Mouse (Mus musculus) myocyte (in vitro differentiated cells): Measurements from ENCODE around the gene Agfg2. TPM values are rescaled to one million over a fixed set of nuclear protein-coding genes. Genes with fewer than 3 reads are reported as not detected.

ENCODE experiments used
- H3K27me3 ChIP-seq: one replicate; pipeline ENCODE4 v1.6.1; 2011; ENCODE audit not compliant: control insufficient read depth, insufficient read depth, insufficient read length
- H3K36me3 ChIP-seq: one replicate; pipeline ENCODE4 v1.6.1; 2011; ENCODE audit not compliant: control insufficient read depth, insufficient read depth
- H3K4me2 ChIP-seq: one replicate; pipeline ENCODE4 v1.6.1; 2011; ENCODE audit warnings: low read depth, control low read depth
- H3K4me3 ChIP-seq: one replicate; pipeline ENCODE4 v1.5.1; 2011; ENCODE audit warnings: mild to moderate bottlenecking, control low read depth, moderate library complexity
- H3K79me2 ChIP-seq: one replicate; pipeline ENCODE4 v1.6.1; 2011; ENCODE audit not compliant: control insufficient read depth, insufficient read depth
- H3ac ChIP-seq: one replicate; pipeline ENCODE4 v1.6.1; 2011; ENCODE audit not compliant: control insufficient read depth, insufficient read length
- CEBPB ChIP-seq: IDR thresholded peaks from 2 replicates; pipeline ENCODE4 v1.6.1; 2011; ENCODE audit warnings: mild to moderate bottlenecking, moderate library complexity; ENCODE audit not compliant: poor library complexity, insufficient read depth, severe bottlenecking
- E2F4 ChIP-seq: IDR thresholded peaks from one replicate; pipeline ENCODE4 v1.6.1; 2011; ENCODE audit warnings: mild to moderate bottlenecking, control low read depth, moderate library complexity; ENCODE audit not compliant: insufficient read depth
- MAX ChIP-seq: IDR thresholded peaks from one replicate; pipeline ENCODE4 v1.6.1; 2011; ENCODE audit warnings: low read depth, mild to moderate bottlenecking, control low read depth
- MYOD1 ChIP-seq, 3 experiments: IDR thresholded peaks; one replicate each; pipeline ENCODE4 v1.6.1; 2011; ENCODE audit warnings: control low read depth in 2 of 3, low read depth in 2 of 3, mild to moderate bottlenecking in 2 of 3, moderate library complexity in 1 of 3; ENCODE audit not compliant: insufficient read length in 2 of 3, control insufficient read depth in 1 of 3
- MYOG ChIP-seq, 3 experiments: IDR thresholded peaks; one replicate each; pipeline ENCODE4 v1.6.1; 2011; ENCODE audit warnings: control low read depth in 2 of 3, low read depth in 2 of 3, mild to moderate bottlenecking in 2 of 3; ENCODE audit not compliant: insufficient read length in 2 of 3, control insufficient read depth in 1 of 3, insufficient read depth in 1 of 3
- POLR2A ChIP-seq: IDR thresholded peaks from one replicate; pipeline ENCODE4 v1.6.1; 2011; ENCODE audit warnings: low read depth, mild to moderate bottlenecking, control low read depth, moderate library complexity; ENCODE audit not compliant: insufficient read length
- POLR2AphosphoS2 ChIP-seq: IDR thresholded peaks from one replicate; pipeline ENCODE4 v1.6.1; 2011; ENCODE audit warnings: low read depth, control low read depth; ENCODE audit not compliant: insufficient read length
- REST ChIP-seq: IDR thresholded peaks from one replicate; pipeline ENCODE4 v1.6.1; 2011; ENCODE audit warnings: mild to moderate bottlenecking, control low read depth, moderate library complexity; ENCODE audit not compliant: insufficient read depth, insufficient read length
- SRF ChIP-seq: IDR thresholded peaks from one replicate; pipeline ENCODE4 v1.6.1; 2011; ENCODE audit warnings: low read depth; ENCODE audit not compliant: control insufficient read depth, insufficient read length
- TCF12 ChIP-seq: IDR thresholded peaks from one replicate; pipeline ENCODE4 v1.6.1; 2011; ENCODE audit warnings: mild to moderate bottlenecking, control low read depth; ENCODE audit not compliant: poor library complexity, insufficient read depth, severe bottlenecking
- TCF3 ChIP-seq: IDR thresholded peaks from one replicate; pipeline ENCODE4 v1.6.1; 2011; ENCODE audit warnings: low read depth, control low read depth; ENCODE audit not compliant: insufficient read length
- USF1 ChIP-seq: IDR thresholded peaks from one replicate; pipeline ENCODE4 v1.6.1; 2011; ENCODE audit warnings: low read depth, mild to moderate bottlenecking, control low read depth, moderate library complexity
- polyA plus RNA-seq: library from polyadenylated mRNA; unstranded; fragments of >200 nt; fragmentation: generic; extraction: Trizol; gene quantifications from one replicate; pipeline ENCODE4 v1.2.1, GENCODE M21; 2012; ENCODE audit warnings: missing spikeins

Gene Agfg2
- polyA plus RNA-seq, 1 experiment, result 8.7 TPM

DNA sequence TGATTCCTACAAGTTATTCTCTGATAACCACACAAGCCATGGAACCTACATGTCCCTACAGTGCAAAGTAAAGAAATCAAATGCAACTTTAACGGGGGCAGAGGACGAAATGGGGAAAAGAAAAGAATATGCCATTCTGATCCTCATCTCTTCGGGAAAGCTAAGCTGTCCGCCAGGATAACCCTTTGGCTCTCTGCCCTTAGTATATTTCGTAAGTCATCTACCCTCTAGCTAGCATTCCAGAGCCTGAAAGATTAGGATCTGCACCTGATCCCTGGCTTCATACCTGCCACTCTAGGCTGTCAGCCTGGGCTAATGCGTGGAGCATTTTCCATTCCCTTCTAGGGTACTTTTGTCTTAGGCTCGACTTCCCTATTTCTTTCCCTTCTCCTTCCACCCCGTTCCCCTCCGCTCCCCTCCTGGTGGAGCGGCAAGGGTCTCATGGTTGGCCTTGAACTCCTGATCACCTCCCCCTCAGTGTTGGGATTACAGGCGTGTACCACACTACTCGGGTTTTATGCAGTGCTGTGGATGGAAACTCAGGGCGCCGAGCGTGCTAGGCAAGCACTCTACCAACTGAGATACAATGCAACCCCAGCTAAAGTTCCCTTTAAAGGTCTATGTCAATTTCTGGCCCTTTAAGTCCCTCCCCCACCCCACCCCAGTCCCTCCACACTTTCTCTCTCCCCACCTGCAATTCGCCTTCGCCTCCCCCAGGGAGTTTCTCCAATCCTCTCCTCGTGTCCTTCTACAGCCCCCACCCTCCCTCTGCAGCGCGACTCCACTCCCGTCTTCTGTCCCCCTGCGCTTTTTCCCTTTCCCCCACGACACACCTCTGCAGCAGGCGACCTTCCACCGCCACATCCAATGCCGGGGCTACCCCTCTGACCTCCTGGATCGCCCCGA, 885 bp downstream of the Agfg2 start:
- H3K4me3 ChIP-seq, result peak overlapping the region; percentile 57
- no peaks in the 10 kb centered on the region for H3K27me3 ChIP-seq
- peaks cover 26% of the 10 kb centered on the region for H3K79me2 ChIP-seq
- H3K36me3 ChIP-seq, result no peaks in the 10 kb centered on the region
- H3K4me2 ChIP-seq, result peak overlapping the region; percentile 95
- TF ChIP-seq SRF (no peak), CEBPB (no peak), TCF12 (no peak), MYOD1 (IDR thresholded peaks at IDR 0.05; ENCODE audit: control insufficient read depth in 1 of 3, insufficient read length in 2 of 3, low read depth in 2 of 3) (no peak), TCF3 (no peak), USF1 (no peak), E2F4 (no peak), MAX (no peak), POLR2AphosphoS2 (no peak), MYOG (IDR thresholded peaks at IDR 0.05; ENCODE audit: control insufficient read depth in 1 of 3, insufficient read depth in 1 of 3, insufficient read length in 2 of 3, low read depth in 2 of 3) (no peak)
- peak overlapping the region; percentile 56 for H3ac ChIP-seq

- Histone ChIP-seq H3K4me2 (no peak overlapping the region), H3K36me3 (no peaks in the 10 kb centered on the region), H3K27me3 (no peaks in the 10 kb centered on the region), H3K79me2 (peaks cover 26% of the 10 kb centered on the region), H3ac (no peak overlapping the region), H3K4me3 (peak overlapping the region; percentile 57)
- TF ChIP-seq TCF3 (no peak), POLR2A (no peak), MYOD1 (IDR thresholded peaks at IDR 0.05; ENCODE audit: control insufficient read depth in 1 of 3, insufficient read length in 2 of 3, low read depth in 2 of 3) (no peak), POLR2AphosphoS2 (no peak), MAX (no peak), TCF12 (no peak), CEBPB (no peak), REST (no peak), E2F4 (no peak), SRF (no peak), MYOG (IDR thresholded peaks at IDR 0.05; ENCODE audit: control insufficient read depth in 1 of 3, insufficient read depth in 1 of 3, insufficient read length in 2 of 3, low read depth in 2 of 3) (no peak), USF1 (no peak)
Measured at GRCm38 (mm10) chr5:137682526-137682925, 2.0 kb downstream of the Agfg2 start.

DNA sequence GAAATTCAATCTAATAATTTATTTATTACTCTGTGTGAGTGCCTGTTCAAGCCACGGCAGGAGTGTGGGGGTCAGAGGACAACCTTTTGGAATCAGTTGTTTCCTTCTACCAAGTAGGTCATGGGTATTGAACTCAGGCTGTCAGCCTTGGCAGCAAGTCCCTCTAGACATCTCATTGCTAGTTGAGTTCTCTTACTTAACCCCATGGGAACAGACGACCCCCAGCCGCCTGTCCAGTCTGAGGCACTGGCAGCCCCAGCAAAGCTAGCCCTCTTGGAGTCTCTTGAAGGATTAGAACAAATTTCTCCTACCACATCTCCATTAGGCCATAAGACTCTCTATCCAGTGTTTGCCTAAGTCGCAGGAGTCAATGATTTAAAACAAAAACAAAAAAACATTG, 4.8 kb downstream of the Agfg2 start:
- H3K4me3 ChIP-seq, result no peak overlapping the region
- no peak overlapping the region for H3K4me2 ChIP-seq
- H3K27me3 ChIP-seq, result no peaks in the 10 kb centered on the region
- peaks cover 26% of the 10 kb centered on the region for H3K79me2 ChIP-seq
- H3ac ChIP-seq, result no peak overlapping the region
- H3K36me3 ChIP-seq, result no peaks in the 10 kb centered on the region
- TF ChIP-seq REST, result no peak
- TF ChIP-seq MYOD1 (IDR thresholded peaks at IDR 0.05; ENCODE audit: control insufficient read depth in 1 of 3, insufficient read length in 2 of 3, low read depth in 2 of 3), result no peak
- TF ChIP-seq E2F4, result no peak
- TF ChIP-seq MYOG (IDR thresholded peaks at IDR 0.05; ENCODE audit: control insufficient read depth in 1 of 3, insufficient read depth in 1 of 3, insufficient read length in 2 of 3, low read depth in 2 of 3), result no peak
- TF ChIP-seq SRF, result no peak
- no peak for TF ChIP-seq POLR2A
- TF ChIP-seq TCF3, result no peak
- no peak for TF ChIP-seq POLR2AphosphoS2
- TF ChIP-seq MAX, result no peak

GRCm38 (mm10) chr5:137678736-137679135, 5.8 kb downstream of the Agfg2 start:
- Histone ChIP-seq H3K36me3 (no peaks in the 10 kb centered on the region), H3K27me3 (no peaks in the 10 kb centered on the region), H3K4me3 (no peak overlapping the region), H3ac (no peak overlapping the region), H3K79me2 (peaks cover 23% of the 10 kb centered on the region), H3K4me2 (no peak overlapping the region)
- TF ChIP-seq TCF12 (no peak), MAX (no peak), MYOG (IDR thresholded peaks at IDR 0.05; ENCODE audit: control insufficient read depth in 1 of 3, insufficient read depth in 1 of 3, insufficient read length in 2 of 3, low read depth in 2 of 3) (no peak), POLR2A (no peak), CEBPB (no peak), MYOD1 (IDR thresholded peaks at IDR 0.05; ENCODE audit: control insufficient read depth in 1 of 3, insufficient read length in 2 of 3, low read depth in 2 of 3) (no peak), USF1 (no peak), E2F4 (no peak), SRF (no peak), POLR2AphosphoS2 (no peak), REST (no peak), TCF3 (no peak)
